Mouse (Mus musculus): ENCODE data around the gene Tes. TPM values are rescaled to one million over a fixed set of nuclear protein-coding genes. Genes with fewer than 3 reads are reported as not detected.

The Tes gene
- polyA plus RNA-seq, 1 experiment from 2014 or later = 21.7 TPM

DNA sequence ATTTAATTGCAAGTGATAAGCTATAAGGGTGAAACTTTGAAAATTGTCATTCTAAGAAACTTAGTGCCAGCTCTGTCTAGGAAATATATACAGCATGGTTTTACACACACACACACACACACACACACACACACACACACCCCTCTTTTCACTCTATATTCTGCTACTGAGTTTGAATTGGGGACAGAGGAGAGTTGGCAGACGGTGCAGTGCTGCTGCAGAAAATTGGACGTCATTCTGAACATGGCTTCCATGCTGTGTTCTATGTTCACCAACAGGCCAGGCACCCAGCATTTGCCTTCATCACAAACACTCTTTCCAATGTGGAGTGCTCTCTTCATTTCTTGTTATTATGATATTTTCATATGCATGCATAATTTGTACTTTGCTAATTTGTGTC lies 48.0 kb downstream of the Tes start:
- 63% methylated on average over 2 of the region's 2 CpGs for WGBS (ENCODE audit: insufficient replicate concordance)
- no peaks in the 10 kb centered on the region for H3K27me3 ChIP-seq (ENCODE audit: control insufficient read depth, insufficient read depth, low read length)
- no peaks in the 10 kb centered on the region for H3K9me3 ChIP-seq (replicated peaks; ENCODE audit: control insufficient read depth, low read length)
- H3K4me2 ChIP-seq = no peak overlapping the region
- no peaks in the 10 kb centered on the region for H3K36me3 ChIP-seq (ENCODE audit: control insufficient read depth, insufficient read depth, low read length)
- H3K27ac ChIP-seq (ENCODE audit: low read depth, low read length) = no peak overlapping the region
- H3K9ac ChIP-seq (ENCODE audit: low read depth, low read length) = no peak overlapping the region
- no peak overlapping the region for H3K4me3 ChIP-seq (ENCODE audit: low read depth, low read length)
- no peak for ATAC-seq (replicated peaks; ENCODE audit: insufficient number of reproducible peaks, low FRiP score, low TSS enrichment)
- H3K4me1 ChIP-seq (ENCODE audit: control insufficient read depth, insufficient read depth, low read length) = peaks cover 5% of the 10 kb centered on the region; the same call in 1 of the 2 replicates

DNA sequence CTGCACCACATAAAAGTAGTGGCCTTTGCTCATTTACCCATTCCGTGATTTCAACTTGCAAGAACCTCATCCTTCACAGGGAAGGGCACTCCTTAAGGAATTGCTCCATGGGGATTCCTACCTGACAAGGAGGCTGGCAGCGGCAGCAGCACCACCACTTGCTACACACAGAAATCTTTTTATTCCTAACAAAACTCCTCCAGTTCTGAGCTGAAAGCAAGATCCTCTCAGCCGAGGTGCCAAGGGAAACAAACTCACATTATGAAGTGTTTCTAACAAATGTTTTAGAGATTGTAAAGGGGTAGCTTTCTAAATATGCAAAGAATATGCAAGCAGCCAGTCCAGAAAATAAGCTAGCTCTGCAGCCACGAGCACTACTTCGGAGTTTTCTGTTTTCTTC lies 49.6 kb downstream of the Tes start:
- Histone ChIP-seq H3K27ac (ENCODE audit: low read depth, low read length) (no peak overlapping the region), H3K4me3 (ENCODE audit: low read depth, low read length) (no peak overlapping the region), H3K36me3 (ENCODE audit: control insufficient read depth, insufficient read depth, low read length) (no peaks in the 10 kb centered on the region), H3K9me3 (replicated peaks; ENCODE audit: control insufficient read depth, low read length) (no peaks in the 10 kb centered on the region), H3K27me3 (ENCODE audit: control insufficient read depth, insufficient read depth, low read length) (no peaks in the 10 kb centered on the region), H3K4me1 (ENCODE audit: control insufficient read depth, insufficient read depth, low read length) (peaks cover 5% of the 10 kb centered on the region; the same call in 1 of the 2 replicates), H3K4me2 (no peak overlapping the region), H3K9ac (ENCODE audit: low read depth, low read length) (no peak overlapping the region)
- 76% methylated on average over 5 of the region's 5 CpGs for WGBS (ENCODE audit: insufficient replicate concordance)
- no peak for ATAC-seq (replicated peaks; ENCODE audit: insufficient number of reproducible peaks, low FRiP score, low TSS enrichment)

DNA sequence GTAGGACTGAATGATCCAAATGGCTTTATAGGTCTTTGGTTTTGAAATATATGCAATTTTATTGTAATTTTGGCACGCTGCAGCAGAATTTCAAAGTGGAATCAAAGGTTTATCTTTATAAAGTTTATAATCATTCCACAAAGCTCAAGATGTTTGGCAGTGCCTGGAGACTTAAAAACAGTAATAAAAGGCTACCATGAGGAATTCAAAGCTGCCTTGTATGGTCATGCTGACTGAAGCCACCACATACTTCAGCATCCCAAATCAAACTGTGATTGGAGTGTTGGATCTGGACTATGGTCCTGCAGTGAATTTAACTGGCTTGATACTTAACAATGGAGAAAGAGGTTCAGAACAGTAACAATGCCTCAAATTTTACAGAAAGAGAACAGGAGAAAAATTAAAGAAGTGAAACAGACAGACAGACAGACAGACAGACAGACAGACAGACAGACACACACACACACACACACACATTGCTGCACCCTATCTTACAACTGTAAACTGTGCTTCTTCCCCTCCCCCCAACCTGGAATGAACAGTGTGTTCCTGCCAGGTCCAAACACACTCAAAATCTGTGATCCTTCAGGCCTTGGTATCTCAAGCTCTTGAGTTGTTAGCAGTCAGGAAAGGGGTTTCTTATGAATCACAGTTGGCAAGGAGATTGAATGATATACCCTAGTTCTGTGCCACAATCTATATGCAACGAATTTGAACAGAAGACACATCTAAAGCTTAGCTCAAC lies 50.3 kb downstream of the Tes start:
- ATAC-seq (replicated peaks; ENCODE audit: insufficient number of reproducible peaks, low FRiP score, low TSS enrichment) = no peak
- no peak overlapping the region for H3K4me3 ChIP-seq (ENCODE audit: low read depth, low read length)
- no peaks in the 10 kb centered on the region for H3K27me3 ChIP-seq (ENCODE audit: control insufficient read depth, insufficient read depth, low read length)
- H3K4me1 ChIP-seq (ENCODE audit: control insufficient read depth, insufficient read depth, low read length) = peaks cover 5% of the 10 kb centered on the region; the same call in 1 of the 2 replicates
- H3K27ac ChIP-seq (ENCODE audit: low read depth, low read length) = no peak overlapping the region
- WGBS (ENCODE audit: insufficient replicate concordance) = 69% methylated on average over 2 of the region's 2 CpGs
- no peak overlapping the region for H3K4me2 ChIP-seq
- no peaks in the 10 kb centered on the region for H3K9me3 ChIP-seq (replicated peaks; ENCODE audit: control insufficient read depth, low read length)
- no peaks in the 10 kb centered on the region for H3K36me3 ChIP-seq (ENCODE audit: control insufficient read depth, insufficient read depth, low read length)
- H3K9ac ChIP-seq (ENCODE audit: low read depth, low read length) = no peak overlapping the region

DNA sequence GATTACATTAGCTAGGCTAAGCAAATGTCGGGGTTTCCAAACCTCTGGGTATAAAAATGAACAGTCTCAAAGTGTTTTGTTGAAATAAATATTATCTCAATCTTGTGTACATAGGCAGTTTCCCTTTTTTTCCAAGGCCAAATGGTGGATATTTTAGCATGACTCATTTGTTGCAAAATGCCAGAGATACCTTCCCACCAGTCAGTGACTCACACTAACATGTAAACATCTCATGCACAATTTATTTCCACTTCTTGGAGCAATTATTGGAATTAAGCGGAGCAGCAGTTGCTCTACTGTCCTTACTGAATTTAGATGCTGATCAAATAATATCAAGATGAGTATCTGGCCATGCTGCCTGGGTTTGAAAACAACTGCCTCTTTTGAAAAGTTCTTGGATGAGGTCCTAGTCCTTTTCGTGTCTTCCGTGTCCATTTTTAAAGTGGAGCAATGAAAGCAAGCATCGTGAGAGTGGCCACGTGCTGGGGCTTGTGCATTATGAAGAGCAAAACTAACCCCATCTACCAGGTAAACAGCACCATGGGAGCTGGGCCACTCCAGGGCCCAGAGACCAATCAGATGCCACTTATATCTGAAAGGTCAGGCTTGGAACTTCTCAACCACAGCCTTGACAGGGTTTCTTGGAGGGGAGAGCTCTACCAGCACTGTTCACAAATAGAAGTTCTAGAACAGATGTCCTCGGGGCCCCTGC lies 54.7 kb downstream of the Tes start:
- H3K36me3 ChIP-seq (ENCODE audit: control insufficient read depth, insufficient read depth, low read length) = no peaks in the 10 kb centered on the region
- H3K9me3 ChIP-seq (replicated peaks; ENCODE audit: control insufficient read depth, low read length) = no peaks in the 10 kb centered on the region
- no peak for ATAC-seq (replicated peaks; ENCODE audit: insufficient number of reproducible peaks, low FRiP score, low TSS enrichment)
- H3K4me1 ChIP-seq (ENCODE audit: control insufficient read depth, insufficient read depth, low read length) = peaks cover 5% of the 10 kb centered on the region; the same call in 1 of the 2 replicates
- no peak overlapping the region for H3K4me3 ChIP-seq (ENCODE audit: low read depth, low read length)
- WGBS (ENCODE audit: insufficient replicate concordance) = 74% methylated on average over 7 of the region's 7 CpGs
- no peak overlapping the region for H3K9ac ChIP-seq (ENCODE audit: low read depth, low read length)
- no peak overlapping the region for H3K27ac ChIP-seq (ENCODE audit: low read depth, low read length)
- H3K27me3 ChIP-seq (ENCODE audit: control insufficient read depth, insufficient read depth, low read length) = no peaks in the 10 kb centered on the region
- no peak overlapping the region for H3K4me2 ChIP-seq

DNA sequence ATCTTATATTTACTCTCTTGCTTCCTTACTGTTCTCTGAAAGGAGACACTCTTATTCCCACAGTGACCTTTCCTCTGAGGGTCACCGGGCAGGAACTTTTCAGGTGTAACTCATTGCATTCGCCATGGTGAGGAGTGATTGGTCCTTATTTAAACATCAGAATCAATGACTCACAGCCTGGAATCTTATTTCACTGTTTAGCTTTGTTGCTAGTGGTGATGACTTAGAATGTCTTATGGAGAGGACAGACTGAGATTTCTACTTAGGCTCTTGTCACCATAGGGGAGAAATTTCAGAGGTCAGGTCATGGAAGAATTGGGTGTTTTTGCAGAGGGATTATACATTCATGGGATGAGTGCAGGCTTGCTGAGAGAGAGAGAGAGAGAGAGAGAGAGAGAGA lies 75.1 kb downstream of the Tes start:
- Histone ChIP-seq H3K4me1 (ENCODE audit: control insufficient read depth, insufficient read depth, low read length) (no peaks in the 10 kb centered on the region), H3K4me2 (no peak overlapping the region), H3K36me3 (ENCODE audit: control insufficient read depth, insufficient read depth, low read length) (no peaks in the 10 kb centered on the region), H3K27ac (ENCODE audit: low read depth, low read length) (no peak overlapping the region), H3K9ac (ENCODE audit: low read depth, low read length) (no peak overlapping the region), H3K9me3 (replicated peaks; ENCODE audit: control insufficient read depth, low read length) (no peaks in the 10 kb centered on the region), H3K4me3 (ENCODE audit: low read depth, low read length) (no peak overlapping the region), H3K27me3 (ENCODE audit: control insufficient read depth, insufficient read depth, low read length) (no peaks in the 10 kb centered on the region)
- WGBS (ENCODE audit: insufficient replicate concordance) = 65% methylated on average over 2 of the region's 2 CpGs
- ATAC-seq (replicated peaks; ENCODE audit: insufficient number of reproducible peaks, low FRiP score, low TSS enrichment) = no peak

DNA sequence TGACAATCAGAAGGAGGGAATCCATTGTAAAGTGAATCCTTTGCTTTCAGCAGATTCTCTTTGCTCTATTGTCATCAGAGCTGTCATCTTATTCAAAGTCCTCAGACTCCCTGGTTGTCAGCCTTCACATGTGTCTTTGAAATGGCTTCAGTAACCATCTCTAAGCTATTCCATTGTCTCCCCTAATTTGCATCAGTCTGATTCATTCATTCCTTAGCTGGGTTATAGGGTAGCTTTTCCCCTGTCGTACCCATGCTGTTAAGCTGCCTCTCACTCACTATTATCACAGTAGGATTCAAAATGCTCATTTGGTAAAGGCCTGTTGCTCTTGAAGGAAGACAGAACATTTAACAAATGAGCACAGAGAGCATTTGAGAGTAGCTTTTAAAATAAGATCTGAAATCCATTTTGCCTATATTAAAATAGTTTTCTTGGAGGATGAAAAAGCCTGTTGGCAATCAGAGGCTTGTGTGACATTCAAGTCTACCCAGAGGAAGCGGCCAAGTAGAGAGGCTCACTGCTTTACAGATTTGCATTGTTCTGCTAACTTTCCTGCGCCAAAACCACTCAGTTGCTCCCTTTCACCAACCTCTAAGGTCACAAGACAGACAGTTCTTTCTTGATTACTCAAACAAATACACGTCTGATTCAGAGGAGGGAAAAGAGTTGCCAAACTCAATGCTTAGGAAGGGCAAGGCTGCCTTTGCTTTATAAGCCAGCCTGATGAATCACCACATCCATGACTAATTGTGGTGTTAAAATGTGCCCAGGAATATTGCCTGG lies 77.8 kb downstream of the Tes start:
- Histone ChIP-seq H3K36me3 (ENCODE audit: control insufficient read depth, insufficient read depth, low read length) (no peaks in the 10 kb centered on the region), H3K4me1 (ENCODE audit: control insufficient read depth, insufficient read depth, low read length) (no peaks in the 10 kb centered on the region), H3K4me3 (ENCODE audit: low read depth, low read length) (no peak overlapping the region), H3K9me3 (replicated peaks; ENCODE audit: control insufficient read depth, low read length) (no peaks in the 10 kb centered on the region), H3K27ac (ENCODE audit: low read depth, low read length) (no peak overlapping the region), H3K4me2 (no peak overlapping the region), H3K27me3 (ENCODE audit: control insufficient read depth, insufficient read depth, low read length) (no peaks in the 10 kb centered on the region), H3K9ac (ENCODE audit: low read depth, low read length) (no peak overlapping the region)
- no peak for ATAC-seq (replicated peaks; ENCODE audit: insufficient number of reproducible peaks, low FRiP score, low TSS enrichment)
- WGBS (ENCODE audit: insufficient replicate concordance) = 53% methylated on average over 4 of the region's 4 CpGs

DNA sequence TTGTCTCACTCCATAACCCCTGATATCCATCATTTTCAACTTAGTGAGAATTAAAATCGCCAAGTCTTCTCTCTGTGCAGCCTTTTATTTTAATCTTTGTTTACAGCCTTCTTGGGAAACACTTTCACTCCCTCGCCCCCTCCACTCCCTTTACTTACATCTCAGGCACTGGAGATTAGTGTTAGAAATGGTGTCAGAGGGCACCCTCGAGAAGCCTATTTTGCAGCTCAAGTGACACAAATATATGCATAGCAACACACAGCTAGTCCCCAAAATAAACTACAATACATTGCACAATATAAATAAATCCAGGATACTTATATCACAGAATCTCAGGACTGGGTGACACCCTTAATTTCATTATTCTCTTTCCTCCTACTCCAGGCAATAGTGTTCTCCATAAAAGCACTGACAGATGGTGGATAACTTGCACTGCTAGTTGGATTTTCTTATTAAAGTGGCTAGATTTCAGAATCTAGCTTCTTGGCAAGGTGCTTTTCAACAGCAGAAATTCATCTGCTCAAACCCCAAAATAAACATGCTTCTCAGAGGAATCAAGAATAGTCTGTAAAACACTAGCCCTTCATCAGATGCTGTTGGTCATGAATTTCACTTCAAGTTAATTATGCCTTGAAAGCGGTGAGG lies 86.2 kb downstream of the Tes start:
- 66% methylated on average over 4 of the region's 4 CpGs for WGBS (ENCODE audit: insufficient replicate concordance)
- no peak overlapping the region for H3K9ac ChIP-seq (ENCODE audit: low read depth, low read length)
- no peak overlapping the region for H3K27ac ChIP-seq (ENCODE audit: low read depth, low read length)
- H3K27me3 ChIP-seq (ENCODE audit: control insufficient read depth, insufficient read depth, low read length) = no peaks in the 10 kb centered on the region; the same call in 1 of the 2 replicates
- no peak overlapping the region for H3K4me2 ChIP-seq
- no peaks in the 10 kb centered on the region for H3K36me3 ChIP-seq (ENCODE audit: control insufficient read depth, insufficient read depth, low read length)
- no peaks in the 10 kb centered on the region for H3K4me1 ChIP-seq (ENCODE audit: control insufficient read depth, insufficient read depth, low read length)
- no peaks in the 10 kb centered on the region for H3K9me3 ChIP-seq (replicated peaks; ENCODE audit: control insufficient read depth, low read length)
- no peak for ATAC-seq (replicated peaks; ENCODE audit: insufficient number of reproducible peaks, low FRiP score, low TSS enrichment)
- H3K4me3 ChIP-seq (ENCODE audit: low read depth, low read length) = no peak overlapping the region

DNA sequence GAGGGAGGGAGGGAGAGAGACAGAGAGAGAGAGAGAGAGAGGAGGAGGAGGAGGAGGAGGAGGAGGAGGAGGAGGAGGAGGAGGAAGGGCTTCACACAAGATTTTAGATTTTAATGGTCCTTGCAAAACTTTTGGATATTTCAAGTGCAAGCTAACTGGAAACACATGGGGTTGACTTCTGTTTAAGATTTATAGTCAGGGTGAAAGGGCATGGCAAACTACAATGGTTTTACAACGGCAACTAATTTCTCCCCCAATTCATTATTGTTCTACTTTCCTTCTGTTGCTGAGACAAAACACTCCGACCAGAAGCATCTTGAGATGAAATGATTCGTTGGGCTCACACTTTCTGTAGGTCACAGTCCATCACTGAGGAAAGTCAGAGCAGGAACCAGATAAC lies 87.6 kb downstream of the Tes start:
- H3K27ac ChIP-seq (ENCODE audit: low read depth, low read length) = no peak overlapping the region
- H3K9ac ChIP-seq (ENCODE audit: low read depth, low read length) = no peak overlapping the region
- ATAC-seq (replicated peaks; ENCODE audit: insufficient number of reproducible peaks, low FRiP score, low TSS enrichment) = no peak
- WGBS (ENCODE audit: insufficient replicate concordance) = 68% methylated on average over 3 of the region's 3 CpGs
- H3K36me3 ChIP-seq (ENCODE audit: control insufficient read depth, insufficient read depth, low read length) = no peaks in the 10 kb centered on the region
- H3K4me2 ChIP-seq = no peak overlapping the region
- no peak overlapping the region for H3K4me3 ChIP-seq (ENCODE audit: low read depth, low read length)
- no peaks in the 10 kb centered on the region for H3K9me3 ChIP-seq (replicated peaks; ENCODE audit: control insufficient read depth, low read length)
- H3K4me1 ChIP-seq (ENCODE audit: control insufficient read depth, insufficient read depth, low read length) = no peaks in the 10 kb centered on the region
- no peaks in the 10 kb centered on the region; the same call in 1 of the 2 replicates for H3K27me3 ChIP-seq (ENCODE audit: control insufficient read depth, insufficient read depth, low read length)
